Mouse (Mus musculus) embryonic facial prominence, embryonic 14.5 days (tissue): Measurements from ENCODE around the gene Olfr1261. TPM values are rescaled to one million over a fixed set of nuclear protein-coding genes. Genes with fewer than 3 reads are reported as not detected.

ENCODE experiments used
- polyA plus RNA-seq: library from polyadenylated mRNA; unstranded; fragments of >200 nt; fragmentation: Nextera tagmentation; extraction: Ambion mirVana; gene quantifications from 2 replicates; pipeline ENCODE4 v1.2.1, GENCODE M21; 2014

Gene Olfr1261
- polyA plus RNA-seq, 1 experiment from 2014 or later: not detected

Other genes starting within 250 kb of the Olfr1261 start
- gene Olfr1253, start 234.1 kb upstream of the Olfr1261 start, polyA plus RNA-seq: 0.06 and 0.21 TPM in 2 replicates
- not detected in 2 replicates for gene Olfr1254, start 197.6 kb upstream of the Olfr1261 start, polyA plus RNA-seq
- not detected in 2 replicates for gene Olfr1255, start 179.2 kb upstream of the Olfr1261 start, polyA plus RNA-seq
- gene Olfr1256, start 149.7 kb upstream of the Olfr1261 start, polyA plus RNA-seq: not detected in 2 replicates
- not detected in 2 replicates for gene Olfr48, start 143.0 kb upstream of the Olfr1261 start, polyA plus RNA-seq
- gene Olfr1257, start 112.8 kb upstream of the Olfr1261 start, polyA plus RNA-seq: not detected in 2 replicates
- 0.03 and 0.14 TPM in 2 replicates for gene Olfr1258, start 63.9 kb upstream of the Olfr1261 start, polyA plus RNA-seq
- gene Olfr1259, start 42.6 kb upstream of the Olfr1261 start, polyA plus RNA-seq: not detected in 2 replicates
- gene Olfr1260, start 16.9 kb upstream of the Olfr1261 start, polyA plus RNA-seq: 0.10 and 0.33 TPM in 2 replicates
- not detected in 2 replicates for gene Olfr1262, start 8.9 kb downstream of the Olfr1261 start, polyA plus RNA-seq
- gene Olfr1263, start 20.9 kb downstream of the Olfr1261 start, polyA plus RNA-seq: not detected in 2 replicates
- 0.40 and 0.42 TPM in 2 replicates for gene Olfr1264, start 34.4 kb downstream of the Olfr1261 start, polyA plus RNA-seq
- not detected in 2 replicates for gene Olfr1265, start 44.1 kb downstream of the Olfr1261 start, polyA plus RNA-seq
- gene Olfr140, start 72.4 kb downstream of the Olfr1261 start, polyA plus RNA-seq: 0.08 TPM in 1 of 2 replicates, not detected in the other
- not detected in 2 replicates for gene Olfr1269, start 130.2 kb downstream of the Olfr1261 start, polyA plus RNA-seq
- gene Olfr32, start 151.1 kb downstream of the Olfr1261 start, polyA plus RNA-seq: 0.20 and 0.45 TPM in 2 replicates
- gene Olfr1270, start 161.9 kb downstream of the Olfr1261 start, polyA plus RNA-seq: 0.07 TPM in 2 replicates
- gene Olfr1506, start 233.3 kb downstream of the Olfr1261 start, polyA plus RNA-seq: not detected in 2 replicates